Mouse (Mus musculus): Measurements from ENCODE around the gene Pitx2.

DNA sequence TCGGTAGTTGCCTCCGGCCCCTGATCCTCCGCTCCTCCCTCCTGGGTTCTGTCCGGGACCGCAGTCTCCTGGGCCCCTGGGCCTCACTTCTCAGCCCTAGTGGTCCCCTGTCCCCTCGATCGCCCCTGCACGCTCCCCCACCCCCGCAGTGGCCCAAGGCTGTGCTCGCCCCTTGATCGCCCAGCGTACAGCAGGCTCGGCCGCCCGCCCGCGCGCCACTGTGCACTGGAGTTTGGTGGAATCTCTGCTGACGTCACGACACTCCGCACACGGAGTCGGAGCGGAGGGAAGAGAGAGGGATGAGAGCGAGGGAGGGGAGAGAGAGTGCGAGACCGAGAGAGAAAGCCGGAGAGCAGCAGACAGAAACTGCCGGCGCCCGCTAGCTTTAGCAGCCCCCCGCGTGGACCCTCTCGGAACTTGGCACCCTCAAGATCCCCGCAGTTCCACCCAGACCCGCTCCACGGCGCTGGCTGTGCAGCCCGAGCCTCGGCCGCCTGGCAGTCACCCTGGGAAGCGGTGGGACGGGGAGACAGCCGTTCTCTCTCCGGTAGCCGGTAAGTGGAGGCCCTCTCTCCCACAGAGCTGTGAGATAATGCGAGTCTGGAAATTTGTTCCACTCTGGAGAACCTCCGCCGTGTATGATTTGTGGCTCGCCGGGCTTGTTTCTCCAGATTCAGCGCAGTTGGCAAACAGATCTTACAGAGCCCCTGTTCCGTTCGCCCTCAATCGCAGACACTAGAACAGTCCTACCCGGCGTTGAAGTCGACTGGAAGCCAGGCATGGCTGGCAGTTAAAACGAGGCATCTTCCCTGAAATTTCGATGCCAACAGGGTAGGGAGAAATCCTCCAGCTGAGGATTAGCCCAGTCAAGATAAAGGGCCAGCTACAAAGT is at the start of gene Pitx2:
- no peak for TF ChIP-seq CTCF (IDR thresholded peaks at IDR 0.05; ENCODE audit: borderline replicate concordance, control insufficient read depth, extremely low read depth, insufficient read depth, low read length, poor library complexity)
- TF ChIP-seq POLR2A (IDR thresholded peaks at IDR 0.05; ENCODE audit: control insufficient read depth, extremely low read depth, insufficient read depth, low read length, poor library complexity) = no peak
